Mouse (Mus musculus) spleen, adult 2 months (tissue): ENCODE data around the gene Dapp1. TPM values are rescaled to one million over a fixed set of nuclear protein-coding genes. Genes with fewer than 3 reads are reported as not detected.
A peak's percentile ranks its signal among the peaks of the same experiment; 100 is the strongest.
"Not testable (repeated sequence)": the region's sequence is repeated elsewhere in the genome, so short reads cannot be mapped to it uniquely, and the experiment has no call there.

Experiments
- DNase-seq, 2 experiments: peaks; one replicate each; pipeline versions ENCODE4 v3.0.0 to v3.0.0-alpha.2; 2012 to 2021; ENCODE audit warnings: low spot score in 2 of 2, low read depth in 1 of 2
- H3K27ac ChIP-seq: fragments of 200-500 bp; 2 replicates; pipeline ENCODE4 v1.5.1; 2012; ENCODE audit warnings: low read length, inconsistent platforms; ENCODE audit not compliant: insufficient read depth
- H3K27me3 ChIP-seq: fragments of 200-500 bp; 2 replicates; pipeline ENCODE4 v1.6.1; 2012; ENCODE audit warnings: mild to moderate bottlenecking, moderate library complexity, low read length, inconsistent platforms; ENCODE audit not compliant: control insufficient read depth, insufficient read depth
- H3K36me3 ChIP-seq: fragments of 200-500 bp; 2 replicates; pipeline ENCODE4 v1.6.1; 2012; ENCODE audit warnings: mild to moderate bottlenecking, low read length, inconsistent platforms; ENCODE audit not compliant: control insufficient read depth, insufficient read depth
- H3K4me1 ChIP-seq: fragments of 200-500 bp; 2 replicates; pipeline ENCODE4 v1.6.1; 2011; ENCODE audit warnings: inconsistent platforms; ENCODE audit not compliant: control insufficient read depth, insufficient read depth, insufficient read length
- H3K4me3 ChIP-seq: fragments of 200-500 bp; 2 replicates; pipeline ENCODE4 v1.5.1; 2011; ENCODE audit warnings: mild to moderate bottlenecking, inconsistent platforms; ENCODE audit not compliant: insufficient read depth, insufficient read length; ENCODE audit errors: extremely low read depth
- CTCF ChIP-seq: fragments of 200-500 bp; IDR thresholded peaks from 2 replicates; pipeline ENCODE4 v1.5.1; 2011; ENCODE audit warnings: mild to moderate bottlenecking, inconsistent platforms; ENCODE audit not compliant: insufficient read depth, insufficient read length, insufficient replicate concordance; ENCODE audit errors: extremely low read depth
- POLR2A ChIP-seq: fragments of 200-500 bp; IDR thresholded peaks from 2 replicates; pipeline ENCODE4 v1.6.1; 2011; ENCODE audit warnings: low read depth, low read length, inconsistent platforms
- WGBS: fragments of 180-500 bp; shearing (Covaris S2); methylation state at CpG from one replicate; pipeline ENCODE4 v1.1.7; 2018; 5-methylcytosine and 5-hydroxymethylcytosine counted together
- polyA plus RNA-seq: library from polyadenylated mRNA; depleted of rRNA; stranded (reverse); fragments of >200 nt; gene quantifications from 2 replicates; pipeline ENCODE4 v1.2.3, GENCODE M21; 2012

The Dapp1 gene
- polyA plus RNA-seq, 1 experiment: 11.9 TPM

GRCm38 (mm10) chr3:137957864-137958263 is 23.5 kb downstream of the Dapp1 start:
- H3K36me3 ChIP-seq: peaks cover 12% of the 10 kb centered on the region
- peaks cover 16% of the 10 kb centered on the region; the same call in 1 of the 2 replicates for H3K4me1 ChIP-seq
- 76% methylated on average over 9 of the region's 9 CpGs for WGBS
- TF ChIP-seq POLR2A (no peak), CTCF (no peak)
- DNase-seq: no peak
- no peak overlapping the region for H3K27ac ChIP-seq
- H3K4me3 ChIP-seq: no peak overlapping the region
- no peaks in the 10 kb centered on the region for H3K27me3 ChIP-seq

DNA sequence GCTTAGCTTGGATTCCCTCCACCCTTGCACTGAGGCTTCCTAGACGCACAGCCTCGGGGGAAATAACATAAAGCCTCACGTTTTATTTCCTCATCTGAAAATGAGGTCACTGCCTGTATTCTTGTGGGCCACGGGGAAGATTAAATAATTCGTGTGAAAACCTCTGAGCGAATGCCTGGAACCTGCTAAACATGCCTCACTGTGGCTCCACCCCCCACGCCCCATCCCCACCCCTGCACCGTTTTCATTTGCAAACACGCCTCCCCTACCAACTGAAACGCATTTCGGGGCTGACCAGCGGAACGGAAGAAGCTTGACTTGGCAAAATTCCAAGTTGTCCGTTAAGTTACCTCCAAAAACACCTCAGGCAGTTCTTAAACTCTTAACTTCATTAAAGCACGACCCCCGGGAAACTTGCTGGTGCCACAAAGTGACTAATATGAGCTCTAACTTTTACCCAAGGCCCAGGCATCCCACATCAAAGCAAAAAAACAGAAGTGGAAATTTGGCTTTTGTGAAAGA is 25.7 kb downstream of the Dapp1 start:
- peaks cover 31% of the 10 kb centered on the region; the same call in 1 of the 2 replicates for H3K4me1 ChIP-seq
- no peak overlapping the region for H3K4me3 ChIP-seq
- peak overlapping the region; percentile 37; the same call in 1 of the 2 replicates for H3K27ac ChIP-seq
- H3K27me3 ChIP-seq: no peaks in the 10 kb centered on the region
- H3K36me3 ChIP-seq: peaks cover 8% of the 10 kb centered on the region; the same call in 1 of the 2 replicates
- no peak for DNase-seq
- 5% methylated on average over 16 of the region's 16 CpGs for WGBS
- TF ChIP-seq POLR2A (no peak), CTCF (no peak)

- TF ChIP-seq CTCF (no peak), POLR2A (no peak)
- no peaks in the 10 kb centered on the region for H3K27me3 ChIP-seq
- WGBS: 68% methylated on average over 23 of the region's 23 CpGs
- peaks cover 3% of the 10 kb centered on the region; the same call in 1 of the 2 replicates for H3K36me3 ChIP-seq
- DNase-seq: no peak
- H3K4me3 ChIP-seq: no peak overlapping the region
- H3K27ac ChIP-seq: peak overlapping the region; percentile 64
- H3K4me1 ChIP-seq: peaks cover 39% of the 10 kb centered on the region
Observed at GRCm38 (mm10) chr3:137954256-137954916, 27.0 kb downstream of the Dapp1 start.

DNA sequence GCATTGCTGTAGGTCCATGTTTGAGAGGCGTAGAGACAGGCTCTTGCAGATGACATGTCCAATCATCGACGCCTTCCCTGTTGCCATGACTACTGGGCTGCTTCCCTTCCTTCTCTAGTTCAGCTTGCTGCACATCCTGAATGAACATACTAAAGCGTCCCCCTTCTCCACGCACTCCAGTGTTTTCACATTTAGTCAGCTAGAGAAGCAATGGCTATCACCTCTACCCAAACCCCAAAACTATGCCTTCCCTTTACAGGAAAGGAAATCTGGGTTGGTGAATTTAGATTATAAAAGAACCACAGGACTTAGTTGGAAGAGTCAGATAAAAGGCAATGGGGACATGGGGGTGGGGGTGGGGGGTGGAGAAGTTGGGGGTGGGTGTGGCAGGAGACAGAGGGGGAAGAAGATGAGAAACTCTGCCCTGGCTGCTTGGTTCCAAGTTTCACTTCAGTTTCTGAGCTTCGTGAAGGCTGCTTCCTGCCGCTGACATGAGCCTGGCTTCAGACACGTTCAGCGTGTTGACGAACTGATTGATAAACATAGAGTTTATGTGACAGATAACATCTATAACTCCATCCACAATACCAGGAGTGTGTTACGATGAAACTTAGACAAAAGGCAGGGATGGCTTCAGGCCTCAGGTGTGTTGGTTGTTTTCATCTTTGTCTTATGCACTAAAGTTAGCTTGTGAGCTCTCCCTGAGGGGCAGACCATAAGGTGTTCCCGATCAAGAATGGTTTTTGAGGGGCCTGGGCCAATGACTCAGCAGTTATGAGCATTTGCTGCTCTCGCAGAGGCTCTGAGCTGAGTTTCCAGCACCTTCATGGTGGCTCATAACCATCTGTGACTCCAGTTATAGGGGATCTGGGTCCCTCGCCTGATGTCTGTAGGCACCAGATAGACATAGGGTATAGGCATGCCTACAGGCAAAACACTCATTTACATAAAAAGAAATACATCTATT is 28.1 kb downstream of the Dapp1 start:
- DNase-seq: peak in 1 of 2 experiments; percentile 67
- WGBS: 9% methylated on average over 14 of the region's 14 CpGs
- no peak for TF ChIP-seq POLR2A
- no peak for TF ChIP-seq CTCF
- H3K27me3 ChIP-seq: no peaks in the 10 kb centered on the region
- peaks cover 43% of the 10 kb centered on the region for H3K4me1 ChIP-seq
- H3K27ac ChIP-seq: peak overlapping the region; percentile 97
- peaks cover 2% of the 10 kb centered on the region for H3K36me3 ChIP-seq
- peak overlapping the region; percentile 2; the same call in 1 of the 2 replicates for H3K4me3 ChIP-seq

GRCm38 (mm10) chr3:137952225-137952913 is 29.0 kb downstream of the Dapp1 start:
- no peaks in the 10 kb centered on the region for H3K27me3 ChIP-seq
- 33% methylated on average over 4 of the region's 4 CpGs for WGBS
- peaks cover 2% of the 10 kb centered on the region; the same call in 1 of the 2 replicates for H3K36me3 ChIP-seq
- no peak overlapping the region; the same call in 1 of the 2 replicates for H3K4me3 ChIP-seq
- TF ChIP-seq CTCF: no peak
- no peak for TF ChIP-seq POLR2A
- DNase-seq: peak in 1 of 2 experiments; percentile 30
- H3K27ac ChIP-seq: peak overlapping the region; percentile 78
- peaks cover 43% of the 10 kb centered on the region for H3K4me1 ChIP-seq

DNA sequence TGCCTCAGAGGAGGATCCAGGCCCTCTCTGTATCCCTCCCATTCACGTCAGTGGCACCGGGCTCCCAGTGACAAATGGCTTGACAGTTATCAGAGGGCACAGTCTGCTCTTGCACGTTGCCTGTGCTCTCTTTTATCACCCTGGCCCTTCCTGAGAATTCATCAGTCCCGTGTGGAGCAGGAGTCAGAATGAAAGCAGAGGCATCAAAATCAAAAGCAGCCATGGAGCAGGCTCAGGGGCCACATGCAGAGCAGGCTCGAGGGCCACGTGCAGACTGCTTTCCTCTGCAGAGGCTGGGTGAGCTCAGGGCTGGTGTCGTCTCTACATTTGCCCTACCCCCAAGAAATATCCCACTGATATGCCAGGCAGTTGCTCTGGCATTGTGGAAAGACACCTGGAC is 29.5 kb downstream of the Dapp1 start:
- H3K27ac ChIP-seq: peak overlapping the region; percentile 78
- WGBS: 46% methylated on average over 7 of the region's 7 CpGs

GRCm38 (mm10) chr3:137951302-137951701 is 30.0 kb downstream of the Dapp1 start:
- DNase-seq, H3K36me3 ChIP-seq, H3K4me3 ChIP-seq, H3K27ac ChIP-seq, H3K27me3 ChIP-seq: not testable (repeated sequence)
- WGBS: 80% methylated on average over 3 of the region's 3 CpGs
- H3K4me1 ChIP-seq: peaks cover 49% of the 10 kb centered on the region

More for the DNA sequence above, 29.5 kb downstream of the Dapp1 start:
- H3K27me3 ChIP-seq: no peaks in the 10 kb centered on the region
- peaks cover 3% of the 10 kb centered on the region; the same call in 1 of the 2 replicates for H3K36me3 ChIP-seq
- TF ChIP-seq CTCF: no peak
- TF ChIP-seq POLR2A: no peak
- H3K4me3 ChIP-seq: no peak overlapping the region
- no peak for DNase-seq
- H3K4me1 ChIP-seq: peaks cover 46% of the 10 kb centered on the region
